Mouse (Mus musculus) NIH3T3 (cell line): ENCODE results near the gene H2-Ab1.
"Not testable (repeated sequence)": the region's sequence is repeated elsewhere in the genome, so short reads cannot be mapped to it uniquely, and the experiment has no call there.

Experiments used
- DNase-seq: peaks from one replicate; pipeline ENCODE4 v3.0.0-alpha.2; 2012; ENCODE audit warnings: low read depth

Gene H2-Ab1

GRCm38 (mm10) chr17:34309225-34309624 is 51.7 kb downstream of the H2-Ab1 start:
- no peak for DNase-seq

GRCm38 (mm10) chr17:34309683-34310385 is 52.3 kb downstream of the H2-Ab1 start:
- DNase-seq = no peak

GRCm38 (mm10) chr17:34310526-34310925 is 53.0 kb downstream of the H2-Ab1 start:
- not testable (repeated sequence) for DNase-seq

GRCm38 (mm10) chr17:34312185-34312584 is 54.7 kb downstream of the H2-Ab1 start:
- no peak for DNase-seq

- DNase-seq = peak; percentile 81
Measured at GRCm38 (mm10) chr17:34313393-34313792, 55.9 kb downstream of the H2-Ab1 start.

- DNase-seq = no peak
Measured at GRCm38 (mm10) chr17:34314286-34314685, 56.8 kb downstream of the H2-Ab1 start.

- DNase-seq = no peak
Measured at GRCm38 (mm10) chr17:34315512-34315911, 58.0 kb downstream of the H2-Ab1 start.

- no peak for DNase-seq
Measured at GRCm38 (mm10) chr17:34316697-34317096, 59.2 kb downstream of the H2-Ab1 start.

GRCm38 (mm10) chr17:34317275-34317674 is 59.8 kb downstream of the H2-Ab1 start:
- DNase-seq = no peak
